Mouse (Mus musculus): ENCODE results near the gene Olfr399. TPM values are rescaled to one million over a fixed set of nuclear protein-coding genes. Genes with fewer than 3 reads are reported as not detected.

Gene Olfr399
- polyA plus RNA-seq (2015; fragmentation: Nextera tagmentation; extraction: Ambion mirVana), result not detected in 2 replicates

GRCm38 (mm10) chr11:74056451-74056850 is at the start of gene Olfr399, which contains the start of gene Olfr139:
Gene Olfr399, minus strand, starts transcription at chr11:74056615.
Gene Olfr139, minus strand, starts transcription at chr11:74056551.
- no peak for ATAC-seq

GRCm38 (mm10) chr11:74105066-74105465 is 48.7 kb upstream of the Olfr399 start:
- Histone ChIP-seq H3K9me3 (ENCODE audit: control insufficient read depth, low read length) (peaks cover 7% of the 10 kb centered on the region), H3K27me3 (replicated peaks; ENCODE audit: control insufficient read depth, insufficient read depth, low read length) (no peaks in the 10 kb centered on the region), H3K9ac (replicated peaks; ENCODE audit: low read depth, low read length) (no peak overlapping the region), H3K4me2 (ENCODE audit: low read length) (no peak overlapping the region), H3K36me3 (ENCODE audit: control insufficient read depth, insufficient read depth) (no peaks in the 10 kb centered on the region), H3K4me3 (replicated peaks; ENCODE audit: low read length) (no peak overlapping the region), H3K4me1 (replicated peaks; ENCODE audit: control insufficient read depth, insufficient read depth, low read length) (no peaks in the 10 kb centered on the region), H3K27ac (ENCODE audit: low read length) (no peak overlapping the region)
- 48% methylated on average over 5 of the region's 5 CpGs for WGBS
- ATAC-seq, result no peak

More at GRCm38 (mm10) chr11:74056451-74056850, at the start of gene Olfr399, which contains the start of gene Olfr139:
- Histone ChIP-seq H3K36me3 (ENCODE audit: control insufficient read depth, insufficient read depth) (no peaks in the 10 kb centered on the region), H3K4me2 (ENCODE audit: low read length) (no peak within 1 kb of the TSS), H3K9ac (replicated peaks; ENCODE audit: low read depth, low read length) (no peak within 1 kb of the TSS), H3K27me3 (replicated peaks; ENCODE audit: control insufficient read depth, insufficient read depth, low read length) (no peaks in the 10 kb centered on the region), H3K4me1 (replicated peaks; ENCODE audit: control insufficient read depth, insufficient read depth, low read length) (no peaks in the 10 kb centered on the region), H3K4me3 (replicated peaks; ENCODE audit: low read length) (no peak within 1 kb of the TSS), H3K9me3 (ENCODE audit: control insufficient read depth, low read length) (peaks cover 8% of the 10 kb centered on the region; the same call in 1 of the 2 replicates), H3K27ac (ENCODE audit: low read length) (no peak within 1 kb of the TSS)
- WGBS, result 85% methylated on average over 2 of the region's 2 CpGs

- no peaks in the 10 kb centered on the region for H3K4me1 ChIP-seq (replicated peaks; ENCODE audit: control insufficient read depth, insufficient read depth, low read length)
- peaks cover 5% of the 10 kb centered on the region for H3K9me3 ChIP-seq (ENCODE audit: control insufficient read depth, low read length)
- no peak overlapping the region for H3K9ac ChIP-seq (replicated peaks; ENCODE audit: low read depth, low read length)
- no peak overlapping the region for H3K4me3 ChIP-seq (replicated peaks; ENCODE audit: low read length)
- H3K27me3 ChIP-seq (replicated peaks; ENCODE audit: control insufficient read depth, insufficient read depth, low read length), result no peaks in the 10 kb centered on the region
- no peak overlapping the region for H3K27ac ChIP-seq (ENCODE audit: low read length)
- WGBS, result 46% methylated on average over 2 of the region's 2 CpGs
- no peak overlapping the region for H3K4me2 ChIP-seq (ENCODE audit: low read length)
- ATAC-seq, result no peak
- no peaks in the 10 kb centered on the region for H3K36me3 ChIP-seq (ENCODE audit: control insufficient read depth, insufficient read depth)
Observed at GRCm38 (mm10) chr11:74101507-74101906, 45.1 kb upstream of the Olfr399 start.

- Histone ChIP-seq H3K4me1 (replicated peaks; ENCODE audit: control insufficient read depth, insufficient read depth, low read length) (no peaks in the 10 kb centered on the region), H3K27ac (ENCODE audit: low read length) (no peak overlapping the region), H3K9me3 (ENCODE audit: control insufficient read depth, low read length) (peaks cover 5% of the 10 kb centered on the region), H3K4me3 (replicated peaks; ENCODE audit: low read length) (no peak overlapping the region), H3K36me3 (ENCODE audit: control insufficient read depth, insufficient read depth) (no peaks in the 10 kb centered on the region), H3K27me3 (replicated peaks; ENCODE audit: control insufficient read depth, insufficient read depth, low read length) (no peaks in the 10 kb centered on the region), H3K4me2 (ENCODE audit: low read length) (no peak overlapping the region), H3K9ac (replicated peaks; ENCODE audit: low read depth, low read length) (no peak overlapping the region)
- ATAC-seq, result no peak
- 90% methylated on average over 2 of the region's 2 CpGs for WGBS
Observed at GRCm38 (mm10) chr11:74100724-74101123, 44.3 kb upstream of the Olfr399 start.

GRCm38 (mm10) chr11:74069655-74070054 is 13.2 kb upstream of the Olfr399 start, which contains the start of gene Zfp616:
Gene Zfp616, plus strand, starts transcription at chr11:74069955.
- H3K36me3 ChIP-seq (ENCODE audit: control insufficient read depth, insufficient read depth), result no peaks in the 10 kb centered on the region
- 100% methylated on average over 1 of the region's 1 CpGs for WGBS
- no peaks in the 10 kb centered on the region for H3K27me3 ChIP-seq (replicated peaks; ENCODE audit: control insufficient read depth, insufficient read depth, low read length)
- H3K4me2 ChIP-seq (ENCODE audit: low read length), result no peak within 1 kb of the TSS
- ATAC-seq, result no peak
- H3K4me1 ChIP-seq (replicated peaks; ENCODE audit: control insufficient read depth, insufficient read depth, low read length), result no peaks in the 10 kb centered on the region
- 0 out of 2 replicates have a peak, but pooled peaks cover 3% of the 10 kb centered on the region for H3K9me3 ChIP-seq (ENCODE audit: control insufficient read depth, low read length)
- no peak within 1 kb of the TSS for H3K27ac ChIP-seq (ENCODE audit: low read length)
- no peak within 1 kb of the TSS for H3K9ac ChIP-seq (replicated peaks; ENCODE audit: low read depth, low read length)
- no peak within 1 kb of the TSS for H3K4me3 ChIP-seq (replicated peaks; ENCODE audit: low read length)

GRCm38 (mm10) chr11:74051347-74051746 is 5.1 kb downstream of the Olfr399 start:
- Histone ChIP-seq H3K4me1 (replicated peaks; ENCODE audit: control insufficient read depth, insufficient read depth, low read length) (no peaks in the 10 kb centered on the region), H3K4me3 (replicated peaks; ENCODE audit: low read length) (no peak overlapping the region), H3K9me3 (ENCODE audit: control insufficient read depth, low read length) (peaks cover 8% of the 10 kb centered on the region; the same call in 1 of the 2 replicates), H3K9ac (replicated peaks; ENCODE audit: low read depth, low read length) (no peak overlapping the region), H3K4me2 (ENCODE audit: low read length) (no peak overlapping the region), H3K27ac (ENCODE audit: low read length) (no peak overlapping the region), H3K27me3 (replicated peaks; ENCODE audit: control insufficient read depth, insufficient read depth, low read length) (no peaks in the 10 kb centered on the region), H3K36me3 (ENCODE audit: control insufficient read depth, insufficient read depth) (no peaks in the 10 kb centered on the region)
- WGBS, result 63% methylated on average over 3 of the region's 3 CpGs
- ATAC-seq, result no peak

Other genes with a start within 250 kb of the Olfr399 start
- gene Olfr392, start 239.6 kb downstream of the Olfr399 start, polyA plus RNA-seq (2015; fragmentation: Nextera tagmentation; extraction: Ambion mirVana), result not detected in 2 replicates
- not detected in 2 replicates for gene Olfr393, start 205.2 kb downstream of the Olfr399 start, polyA plus RNA-seq (2015; fragmentation: Nextera tagmentation; extraction: Ambion mirVana)
- not detected in 2 replicates for gene Olfr394, start 165.8 kb downstream of the Olfr399 start, polyA plus RNA-seq (2015; fragmentation: Nextera tagmentation; extraction: Ambion mirVana)
- gene Olfr395, start 147.3 kb downstream of the Olfr399 start, polyA plus RNA-seq (2015; fragmentation: Nextera tagmentation; extraction: Ambion mirVana), result not detected in 2 replicates
- not detected in 2 replicates for gene Olfr23, start 119.9 kb downstream of the Olfr399 start, polyA plus RNA-seq (2015; fragmentation: Nextera tagmentation; extraction: Ambion mirVana)
- gene Olfr397, start 95.8 kb downstream of the Olfr399 start, polyA plus RNA-seq (2015; fragmentation: Nextera tagmentation; extraction: Ambion mirVana), result not detected in 2 replicates
- not detected in 2 replicates for gene Olfr398, start 66.2 kb downstream of the Olfr399 start, polyA plus RNA-seq (2015; fragmentation: Nextera tagmentation; extraction: Ambion mirVana)
- not detected in 2 replicates for gene Olfr139, start 64 bp downstream of the Olfr399 start, polyA plus RNA-seq (2015; fragmentation: Nextera tagmentation; extraction: Ambion mirVana)
- not detected in 2 replicates for gene Zfp616, start 13.3 kb upstream of the Olfr399 start, polyA plus RNA-seq (2015; fragmentation: Nextera tagmentation; extraction: Ambion mirVana)
- not detected in 2 replicates for gene Olfr401, start 57.1 kb upstream of the Olfr399 start, polyA plus RNA-seq (2015; fragmentation: Nextera tagmentation; extraction: Ambion mirVana)
- not detected in 2 replicates for gene Olfr402, start 96.9 kb upstream of the Olfr399 start, polyA plus RNA-seq (2015; fragmentation: Nextera tagmentation; extraction: Ambion mirVana)
- gene Olfr403, start 129.6 kb upstream of the Olfr399 start, polyA plus RNA-seq (2015; fragmentation: Nextera tagmentation; extraction: Ambion mirVana), result not detected in 2 replicates
- not detected in 2 replicates for gene Olfr43, start 154.8 kb upstream of the Olfr399 start, polyA plus RNA-seq (2015; fragmentation: Nextera tagmentation; extraction: Ambion mirVana)
- not detected in 2 replicates for gene Olfr406, start 203.2 kb upstream of the Olfr399 start, polyA plus RNA-seq (2015; fragmentation: Nextera tagmentation; extraction: Ambion mirVana)
- not detected in 2 replicates for gene Olfr59, start 227.1 kb upstream of the Olfr399 start, polyA plus RNA-seq (2015; fragmentation: Nextera tagmentation; extraction: Ambion mirVana)

All from forebrain, embryonic 16.5 days (tissue).